Mouse (Mus musculus) CH12.LX (cell line): ENCODE measurements at regions not wholly inside any gene's neighbourhood (a gene's known extent, or its start where the extent isn't known, plus 50 kb on each side); places are given as distances from the start of the nearest gene placed in this dataset.

Source experiments
- DNase-seq: peaks from one replicate; pipeline ENCODE4 v3.0.0-alpha.2; 2013; ENCODE audit errors: extremely low read depth
- H3K27ac ChIP-seq: 2 replicates; pipeline ENCODE4 v1.5.1; 2012; ENCODE audit warnings: low read depth, mild to moderate bottlenecking, control low read depth, moderate library complexity; ENCODE audit not compliant: insufficient read depth
- H3K27me3 ChIP-seq: replicated peaks from 2 replicates; pipeline ENCODE3; 2012; ENCODE audit warnings: inconsistent platforms
- H3K36me3 ChIP-seq, 2 experiments: replicated peaks in 1 of 2; 2 replicates each; pipeline versions ENCODE3 to v1.6.1; 2012; ENCODE audit warnings: inconsistent platforms in 1 of 2, low read length in 1 of 2, mild to moderate bottlenecking in 1 of 2, mixed read lengths in 1 of 2, moderate library complexity in 1 of 2; ENCODE audit not compliant: control insufficient read depth in 1 of 2, insufficient read depth in 1 of 2
- H3K4me1 ChIP-seq, 2 experiments: 2 replicates each; pipeline ENCODE4 v1.6.1; 2012; ENCODE audit warnings: inconsistent platforms in 1 of 2, moderate library complexity in 1 of 2; ENCODE audit not compliant: insufficient read depth in 2 of 2, control insufficient read depth in 1 of 2
- H3K4me2 ChIP-seq: 2 replicates; pipeline ENCODE4 v1.6.1; 2012; ENCODE audit warnings: low read depth, mild to moderate bottlenecking, control low read depth; ENCODE audit not compliant: poor library complexity, insufficient read depth, severe bottlenecking
- H3K4me3 ChIP-seq, 3 experiments: fragments of 150-350 bp in 1 of 3; sonication (generic) in 1 of 3; replicated peaks in 1 of 3; 2 replicates each; pipeline versions ENCODE3 to v1.5.1; 2011 to 2012; ENCODE audit warnings: low read depth in 2 of 3, low read length in 2 of 3, mild to moderate bottlenecking in 2 of 3, moderate library complexity in 2 of 3, control low read depth in 1 of 3, improper control_type of control experiment in 1 of 3, inconsistent platforms in 1 of 3, mixed read lengths in 1 of 3; ENCODE audit not compliant: poor library complexity in 1 of 3
- H3K79me2 ChIP-seq: replicated peaks from 2 replicates; pipeline ENCODE4 v1.6.1; 2012; ENCODE audit warnings: mild to moderate bottlenecking, moderate library complexity; ENCODE audit not compliant: control insufficient read depth, poor library complexity, insufficient read depth, severe bottlenecking; ENCODE audit errors: extremely low read depth
- H3K9ac ChIP-seq: 2 replicates; pipeline ENCODE4 v1.6.1; 2012; ENCODE audit warnings: low read depth, mild to moderate bottlenecking, control low read depth, moderate library complexity; ENCODE audit not compliant: insufficient read depth
- H3K9me3 ChIP-seq: replicated peaks from 2 replicates; pipeline ENCODE3; 2012; ENCODE audit warnings: low read length, inconsistent platforms, mixed read lengths
- BHLHE40 ChIP-seq: IDR thresholded peaks from 2 replicates; pipeline ENCODE4 v1.6.1; 2011; ENCODE audit warnings: mild to moderate bottlenecking, low read depth, low read length, improper control_type of control experiment
- CHD1 ChIP-seq: IDR thresholded peaks from 2 replicates; pipeline ENCODE4 v1.6.1; 2012; ENCODE audit warnings: low read depth, low read length, improper control_type of control experiment, inconsistent platforms
- E2F4 ChIP-seq: IDR thresholded peaks from 2 replicates; pipeline ENCODE4 v1.6.1; 2011; ENCODE audit warnings: low read depth, low read length, improper control_type of control experiment; ENCODE audit not compliant: insufficient replicate concordance
- ELF1 ChIP-seq: IDR thresholded peaks from 2 replicates; pipeline ENCODE4 v1.6.1; 2014; ENCODE audit warnings: low read depth, mild to moderate bottlenecking, inconsistent platforms, low read length, improper control_type of control experiment
- GABPA ChIP-seq: IDR thresholded peaks from 2 replicates; pipeline ENCODE4 v1.6.1; 2012; ENCODE audit warnings: low read depth, low read length, improper control_type of control experiment, inconsistent platforms; ENCODE audit not compliant: insufficient replicate concordance
- HCFC1 ChIP-seq: IDR thresholded peaks from 2 replicates; pipeline ENCODE4 v1.6.1; 2012; ENCODE audit warnings: low read depth, mild to moderate bottlenecking, inconsistent platforms, low read length, improper control_type of control experiment
- JUN ChIP-seq: IDR thresholded peaks from 2 replicates; pipeline ENCODE4 v1.6.1; 2011; ENCODE audit warnings: low read depth, mild to moderate bottlenecking, low read length, improper control_type of control experiment, moderate library complexity; ENCODE audit not compliant: insufficient read depth
- JUND ChIP-seq: conservative IDR thresholded peaks from 2 replicates; pipeline ENCODE4 v1.6.1; 2011; ENCODE audit warnings: low read depth, low read length, improper control_type of control experiment
- KAT2A ChIP-seq: IDR thresholded peaks from 2 replicates; pipeline ENCODE4 v1.6.1; 2012; ENCODE audit warnings: low read length, improper control_type of control experiment, inconsistent platforms; ENCODE audit not compliant: insufficient replicate concordance
- MAFK ChIP-seq: IDR thresholded peaks from 2 replicates; pipeline ENCODE4 v1.6.1; 2011; ENCODE audit warnings: low read length, improper control_type of control experiment; ENCODE audit not compliant: insufficient replicate concordance
- MAX ChIP-seq: IDR thresholded peaks from 2 replicates; pipeline ENCODE4 v1.6.1; 2011; ENCODE audit warnings: low read length, improper control_type of control experiment
- MEF2A ChIP-seq: IDR thresholded peaks from 2 replicates; pipeline ENCODE4 v1.6.1; 2014; ENCODE audit warnings: low read depth, mild to moderate bottlenecking, inconsistent platforms, low read length, improper control_type of control experiment, borderline replicate concordance
- MXI1 ChIP-seq: IDR thresholded peaks from 2 replicates; pipeline ENCODE4 v1.6.1; 2011; ENCODE audit warnings: mild to moderate bottlenecking, low read depth, low read length, improper control_type of control experiment
- MYC ChIP-seq: IDR thresholded peaks from 2 replicates; pipeline ENCODE4 v1.6.1; 2011; ENCODE audit warnings: low read depth, mild to moderate bottlenecking, improper control_type of control experiment, low read length
- PAX5 ChIP-seq: IDR thresholded peaks from 2 replicates; pipeline ENCODE4 v1.6.1; 2012; ENCODE audit warnings: low read length, inconsistent platforms, mixed read lengths
- POLR2A ChIP-seq: IDR thresholded peaks from 2 replicates; pipeline ENCODE4 v1.6.1; 2011; ENCODE audit warnings: low read depth, mild to moderate bottlenecking, improper control_type of control experiment, low read length
- RCOR1 ChIP-seq: conservative IDR thresholded peaks from 2 replicates; pipeline ENCODE4 v1.6.1; 2012; ENCODE audit warnings: low read depth, mild to moderate bottlenecking, inconsistent platforms, low read length, improper control_type of control experiment
- TCF12 ChIP-seq: IDR thresholded peaks from 2 replicates; pipeline ENCODE4 v1.6.1; 2014; ENCODE audit warnings: low read depth, mild to moderate bottlenecking, inconsistent platforms, low read length, improper control_type of control experiment
- UBTF ChIP-seq: IDR thresholded peaks from 2 replicates; pipeline ENCODE4 v1.6.1; 2012; ENCODE audit warnings: low read depth, mild to moderate bottlenecking, inconsistent platforms, low read length, improper control_type of control experiment, moderate library complexity
- USF1 ChIP-seq: IDR thresholded peaks from 2 replicates; pipeline ENCODE4 v1.6.1; 2014; ENCODE audit warnings: low read depth, mild to moderate bottlenecking, inconsistent platforms, low read length, improper control_type of control experiment
- ZC3H11A ChIP-seq: IDR thresholded peaks from 2 replicates; pipeline ENCODE4 v1.6.1; 2012; ENCODE audit warnings: low read depth, mild to moderate bottlenecking, inconsistent platforms, low read length, improper control_type of control experiment
- ZMIZ1 ChIP-seq: IDR thresholded peaks from 2 replicates; pipeline ENCODE4 v1.6.1; 2012; ENCODE audit warnings: low read depth, mild to moderate bottlenecking, inconsistent platforms, low read length, improper control_type of control experiment
- dilution Hi-C: fragments of 300-500 bp; cut with MboI; formaldehyde crosslinking; loops from 2 replicates; pipeline ENCODE4 v1.14.3; 2020; ENCODE audit warnings: low sequenced_read_pairs; ENCODE audit not compliant: extremely low pct_unique_long_range_greater_than_20kb, extremely low pct_ligation_motif_present
- in situ Hi-C: fragments of 300-500 bp; cut with MboI; formaldehyde crosslinking; loops from 3 replicates; pipeline ENCODE4 v1.14.3; 2019; ENCODE audit warnings: low sequenced_read_pairs, low pct_ligation_motif_present, low pct_unique_long_range_greater_than_20kb, mixed read lengths

DNA sequence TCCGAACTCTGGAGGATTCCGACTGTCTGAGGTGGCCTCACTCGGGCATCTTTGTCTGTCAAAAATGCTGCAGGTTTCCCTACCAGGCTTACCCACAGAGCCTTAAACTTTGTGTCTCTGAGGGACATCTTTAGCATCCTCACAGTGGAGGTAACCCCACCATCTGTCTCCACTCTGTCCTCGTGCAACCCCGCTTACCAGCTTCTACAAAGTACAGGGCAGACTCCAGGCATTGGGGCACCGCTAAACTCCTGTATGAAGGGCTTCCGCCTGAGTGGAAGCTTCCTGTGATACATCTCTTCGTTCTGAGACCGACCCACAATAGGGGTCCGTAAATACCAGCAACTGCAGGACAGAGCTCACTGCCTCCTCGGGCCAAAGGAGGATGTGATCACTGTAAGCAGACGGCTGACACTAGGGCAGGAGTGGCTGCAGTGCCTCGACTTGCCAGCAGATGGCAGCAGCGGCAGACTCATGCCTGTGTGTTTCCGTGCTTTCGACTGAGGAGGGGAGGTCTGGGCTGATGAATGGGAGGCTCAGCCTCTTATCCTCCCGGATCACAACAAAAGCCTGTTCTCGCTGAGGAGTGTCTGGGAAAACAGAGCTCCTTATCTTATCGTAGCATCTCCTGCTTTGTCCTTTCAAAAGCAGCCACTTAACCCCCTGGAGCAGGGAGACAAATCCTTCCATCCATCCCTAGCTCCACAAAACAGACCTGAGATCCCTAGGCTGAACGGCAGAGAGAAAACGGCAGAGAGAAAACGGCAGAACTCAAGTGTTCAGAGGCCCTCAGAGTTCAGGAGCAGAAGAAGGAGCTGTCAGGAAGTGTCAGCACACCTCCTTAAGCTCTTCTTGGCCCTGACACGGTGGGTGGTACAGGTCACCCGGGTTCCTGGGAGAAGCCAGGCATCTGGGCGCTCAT is 78.1 kb upstream of the Prok2 start (continued):
- TF ChIP-seq MEF2A (no peak), MXI1 (no peak), KAT2A (no peak), MYC (no peak), E2F4 (no peak), POLR2A (no peak)

GRCm38 (mm10) chr6:99800919-99801318 is 74.7 kb upstream of the Prok2 start:
- DNase-seq = no peak
- dilution Hi-C loops (no loop called here), in situ Hi-C loops (loop anchor here (5.0 kb wide), 1 partner anchor 41 kb away; no protein-coding TSS in a partner anchor)
- Histone ChIP-seq H3K27me3 (no peaks in the 10 kb centered on the region), H3K4me3 (no peak overlapping the region), H3K4me2 (no peak overlapping the region), H3K36me3 (no peaks in the 10 kb centered on the region), H3K9me3 (no peaks in the 10 kb centered on the region), H3K79me2 (no peaks in the 10 kb centered on the region), H3K9ac (no peak overlapping the region), H3K27ac (no peak overlapping the region), H3K4me1 (peaks cover 7 to 21% of the 10 kb centered on the region in 2 experiments; a peak in 3 of 4 replicates)
- no peak for TF ChIP-seq JUN
- TF ChIP-seq UBTF = no peak
- TF ChIP-seq GABPA = no peak
- no peak for TF ChIP-seq MYC
- TF ChIP-seq ZMIZ1 = no peak
- TF ChIP-seq HCFC1 = no peak
- TF ChIP-seq USF1 = no peak
- no peak for TF ChIP-seq MAX
- TF ChIP-seq MXI1 = no peak
- no peak for TF ChIP-seq BHLHE40
- TF ChIP-seq ZC3H11A = no peak
- no peak for TF ChIP-seq PAX5
- no peak for TF ChIP-seq MAFK
- TF ChIP-seq JUND = no peak
- no peak for TF ChIP-seq KAT2A
- no peak for TF ChIP-seq RCOR1
- TF ChIP-seq CHD1 = no peak
- TF ChIP-seq TCF12 = no peak
- no peak for TF ChIP-seq ELF1
